Mouse (Mus musculus) heart, postnatal 10 days (tissue): Measurements from ENCODE around the gene Il12a. TPM values are rescaled to one million over a fixed set of nuclear protein-coding genes. Genes with fewer than 3 reads are reported as not detected.
A peak's percentile ranks its signal among the peaks of the same experiment; 100 is the strongest.
"Not testable (repeated sequence)": the region's sequence is repeated elsewhere in the genome, so short reads cannot be mapped to it uniquely, and the experiment has no call there.

ENCODE experiments used
- DNase-seq, 2 experiments: peaks; one replicate each; pipeline ENCODE4 v3.0.0; 2021
- intact Hi-C: fragments of 180-260 bp; cut with DNase I; formaldehyde crosslinking; loops from one replicate; pipeline ENCODE4 v1.15.1; 2025
- total RNA-seq, 2 experiments: library from RNA; stranded (reverse); gene quantifications; 2 replicates each; pipeline ENCODE4 v1.2.3; 2021

Il12a gene
- total RNA-seq, 2 experiments from 2014 or later, result 0.20 TPM; not detected in 1

DNA sequence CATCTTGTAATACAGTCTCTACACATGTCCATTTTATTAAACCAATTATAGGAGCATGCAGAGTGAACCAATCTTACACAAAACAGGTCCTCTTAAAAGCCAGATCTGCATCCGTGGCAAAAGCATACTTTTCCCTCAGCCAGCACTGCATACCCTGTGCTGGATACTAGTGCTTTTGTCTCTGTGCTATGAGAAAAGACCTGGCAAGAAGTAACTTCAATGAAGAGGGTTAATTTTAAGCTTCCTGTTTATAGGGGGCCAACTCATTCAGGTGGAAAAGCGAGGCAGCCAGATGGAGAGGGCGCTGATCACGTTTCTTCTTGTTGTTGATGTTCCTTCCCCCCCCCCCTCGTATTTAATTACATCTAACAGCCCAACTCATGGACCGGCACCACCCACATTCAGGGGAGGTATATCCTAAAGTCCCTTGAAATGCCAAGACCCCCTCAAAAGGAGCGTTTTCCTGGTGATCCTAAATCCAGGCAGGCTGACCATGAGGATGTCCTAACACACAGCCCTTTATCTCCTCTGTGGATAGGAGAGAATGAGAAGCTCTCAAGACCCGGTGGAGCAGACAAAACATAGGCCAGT is 28.9 kb downstream of the Il12a start:
- intact Hi-C loops, result loop anchor here (10.0 kb wide), 3 partner anchors 105 to 345 kb away; no protein-coding TSS in a partner anchor
- DNase-seq, result no peak

GRCm38 (mm10) chr3:68720258-68720657 is 29.8 kb downstream of the Il12a start:
- DNase-seq, result peak; percentile 44 to 62
- intact Hi-C loops, result loop anchor here (10.0 kb wide), 1 partner anchor 145 kb away; the partner anchor contains the start of gene 1110032F04Rik

- no peak for DNase-seq
- intact Hi-C loops, result no loop called here
Observed at GRCm38 (mm10) chr3:68741955-68742354, 51.5 kb downstream of the Il12a start.

GRCm38 (mm10) chr3:68742718-68743471 is 52.5 kb downstream of the Il12a start:
- no peak for DNase-seq
- intact Hi-C loops, result no loop called here

DNA sequence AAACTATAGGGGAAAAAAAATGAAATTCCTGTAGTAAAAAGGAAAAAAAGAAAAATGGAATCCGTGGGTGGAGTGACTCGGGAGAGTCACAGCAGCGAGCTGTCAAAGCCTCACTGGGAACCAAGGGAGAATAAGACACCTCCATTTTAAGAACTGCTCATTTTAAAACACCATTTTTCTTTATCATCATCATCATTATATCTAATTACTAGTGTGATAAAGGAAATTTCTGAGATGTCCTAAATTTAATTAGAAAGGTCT is 53.0 kb downstream of the Il12a start:
- intact Hi-C loops, result no loop called here
- DNase-seq, result no peak

DNA sequence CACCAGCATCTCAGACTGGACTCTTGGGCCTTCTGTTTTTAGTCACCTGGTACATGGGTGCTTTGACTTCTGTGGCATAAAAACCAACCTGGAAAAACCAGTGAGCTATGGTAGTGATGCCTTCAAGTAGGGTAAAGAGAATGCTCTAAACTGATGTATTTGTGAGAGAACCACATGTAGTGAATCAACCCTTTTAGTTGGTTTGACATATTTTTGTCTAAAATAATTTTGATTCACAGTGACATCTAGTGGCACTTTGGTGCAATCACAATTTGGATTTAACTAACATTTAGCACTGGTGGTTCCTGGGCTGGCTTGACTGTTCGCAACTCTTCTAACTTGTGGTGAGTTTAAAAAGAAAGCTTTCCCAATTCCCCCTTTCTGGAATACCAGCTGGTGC is 53.7 kb downstream of the Il12a start:
- intact Hi-C loops, result no loop called here
- DNase-seq, result no peak

GRCm38 (mm10) chr3:68745033-68745432 is 54.6 kb downstream of the Il12a start:
- intact Hi-C loops, result no loop called here
- DNase-seq, result no peak

- DNase-seq, intact Hi-C loops: not testable (repeated sequence)
Observed at GRCm38 (mm10) chr3:68746282-68746681, 55.8 kb downstream of the Il12a start.

Other genes starting within 250 kb of the Il12a start
- 1 to 10 TPM; 1.3 to 2.2 TPM for gene 1110032F04Rik, start 178.9 kb downstream of the Il12a start, total RNA-seq